Mouse (Mus musculus) kidney, adult 2 months (tissue): ENCODE measurements around the gene Creb1.

ENCODE experiments used
- CTCF ChIP-seq: fragments of 200-500 bp; conservative IDR thresholded peaks from 2 replicates; pipeline ENCODE4 v1.5.1; 2011; ENCODE audit warnings: low read depth, mild to moderate bottlenecking, control low read depth, low read length, moderate library complexity, mixed read lengths; ENCODE audit not compliant: insufficient read depth, insufficient read length
- POLR2A ChIP-seq: fragments of 200-500 bp; IDR thresholded peaks from one replicate; pipeline ENCODE4 v1.6.1; 2011; ENCODE audit warnings: low read depth, low read length, control low read depth

DNA sequence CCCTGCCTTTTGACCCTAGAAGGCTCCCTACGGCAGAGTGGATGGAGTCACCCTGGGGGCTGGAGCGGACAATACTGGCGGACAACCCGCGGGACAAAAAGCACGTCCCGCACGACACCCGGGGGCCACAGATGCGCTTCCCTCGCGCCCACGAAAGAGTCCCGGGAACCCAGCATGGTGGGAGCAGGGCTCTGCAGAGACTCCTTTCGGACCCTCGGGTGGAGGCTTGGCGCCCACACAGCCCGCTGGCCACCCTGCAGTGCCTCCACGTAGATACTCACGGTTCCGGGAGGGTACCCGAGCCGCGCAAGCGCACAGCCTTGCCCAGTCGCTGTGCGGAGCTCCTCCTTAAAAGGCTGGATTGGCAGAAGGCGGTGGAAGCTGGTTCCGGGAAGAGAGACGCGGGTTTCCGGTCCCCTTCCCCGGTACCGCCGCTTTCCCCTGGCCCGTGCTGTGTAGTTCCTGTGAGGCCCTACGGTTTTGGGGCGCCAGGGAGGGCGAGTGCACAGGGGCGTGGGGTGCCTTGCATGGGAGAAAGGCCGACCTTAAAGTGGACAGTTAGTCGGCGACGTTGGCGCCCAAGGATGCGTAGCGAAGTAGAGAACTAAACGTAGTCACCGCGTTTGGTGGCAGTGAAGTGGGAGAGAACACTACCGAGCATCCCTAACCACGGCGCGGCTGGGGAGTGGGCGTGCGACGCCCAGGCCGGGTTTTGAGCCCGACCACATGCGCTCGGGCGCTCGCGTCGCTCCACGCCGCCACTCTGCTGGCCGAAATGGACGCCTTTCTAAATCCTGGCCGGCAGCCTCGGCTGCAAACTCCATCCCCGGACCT lies 84.7 kb downstream of the Creb1 start, which contains the start of gene Mettl21a:
- peak; percentile 61 for TF ChIP-seq POLR2A
- TF ChIP-seq CTCF: no peak
